Mouse (Mus musculus): ENCODE measurements around the gene Ppard. TPM values are rescaled to one million over a fixed set of nuclear protein-coding genes. Genes with fewer than 3 reads are reported as not detected.

Gene Ppard
- polyA plus RNA-seq, 1 experiment from 2014 or later: 3.6 TPM

- Histone ChIP-seq H3K27ac (peak within 1 kb of the TSS; percentile 99), H3K4me2 (peak within 1 kb of the TSS; percentile 67), H3K9me3 (no peaks in the 10 kb centered on the region), H3K27me3 (no peaks in the 10 kb centered on the region), H3K4me1 (peaks cover 50% of the 10 kb centered on the region), H3K9ac (peak within 1 kb of the TSS; percentile 88), H3K4me3 (peak within 1 kb of the TSS; percentile 88), H3K36me3 (no peaks in the 10 kb centered on the region)
- WGBS: under 1% methylated on average over 66 of the region's 73 CpGs
- peak; percentile 88 for ATAC-seq (ENCODE audit: insufficient number of reproducible peaks, low FRiP score, low TSS enrichment, low read depth)
These were observed 118.2 kb downstream of the Ppard start, which contains the start of gene Tead3 for GRCm38 (mm10) chr17:28350466-28351352. Gene Tead3, minus strand, starts transcription at chr17:28350817.

Other genes with a start within 250 kb of the Ppard start
- gene Tcp11, start 152.1 kb upstream of the Ppard start, polyA plus RNA-seq (2015; fragmentation: Nextera tagmentation; extraction: Ambion mirVana): 1.5 TPM in 2 replicates
- 4.2 and 6.9 TPM in 2 replicates for gene Scube3, start 90.6 kb upstream of the Ppard start, polyA plus RNA-seq (2015; fragmentation: Nextera tagmentation; extraction: Ambion mirVana)
- gene Zfp523, start 55.6 kb upstream of the Ppard start, polyA plus RNA-seq (2015; fragmentation: Nextera tagmentation; extraction: Ambion mirVana): 30.9 and 33.6 TPM in 2 replicates
- 19.2 and 20.5 TPM in 2 replicates for gene Def6, start 24.9 kb upstream of the Ppard start, polyA plus RNA-seq (2015; fragmentation: Nextera tagmentation; extraction: Ambion mirVana)
- gene Fance, start 80.8 kb downstream of the Ppard start, polyA plus RNA-seq (2015; fragmentation: Nextera tagmentation; extraction: Ambion mirVana): 30.6 and 33.9 TPM in 2 replicates
- 509 and 665 TPM in 2 replicates for gene Rpl10a, start 95.8 kb downstream of the Ppard start, polyA plus RNA-seq (2015; fragmentation: Nextera tagmentation; extraction: Ambion mirVana)
- gene Tead3, start 118.1 kb downstream of the Ppard start, polyA plus RNA-seq (2015; fragmentation: Nextera tagmentation; extraction: Ambion mirVana): 15.5 and 16.2 TPM in 2 replicates
- gene Tulp1, start 132.5 kb downstream of the Ppard start, polyA plus RNA-seq (2015; fragmentation: Nextera tagmentation; extraction: Ambion mirVana): 5.4 and 6.2 TPM in 2 replicates

Measured in limb, embryonic 15.5 days (tissue).